ENCODE assay signal across 10 mouse cellular contexts in genomic region chr3:27338437-27338836, GRCm38 (mm10). TPM values are rescaled to one million over a fixed set of nuclear protein-coding genes. Genes with fewer than 3 reads are reported as not detected.
A peak's percentile ranks its signal among the peaks of the same experiment; 100 is the strongest.
DNase-seq lines count a peak whose midpoint lies in the region; ATAC-seq lines count a peak whose summit lies in the region.
"Had no signal": no experiment of that assay in that cellular context is flagged by ENCODE, and none has a peak within 500 bp of the region (broad histone marks: within the 10 kb centered on the region; RNA-seq: fewer than 3 reads in every experiment).

No protein-coding gene starts in this region.

- no peaks in the 10 kb centered on the region for H3K36me3 ChIP-seq in splenic B cell, adult 2 months (ENCODE audit: control insufficient read depth, insufficient read depth, low read length, poor library complexity, severe bottlenecking)
- H3K36me3 ChIP-seq: lung, embryonic 15.5 days had no signal

- ATAC-seq in CD4-positive, CD25-positive, alpha-beta regulatory T cell, adult 4 months: peak; percentile 89

- peak; percentile 13 to 29 for DNase-seq in left cerebral cortex, adult 18-20 months (ENCODE audit: low spot score in 2 of 2)
- DNase-seq in left cerebral cortex, adult 8-10 months (ENCODE audit: low spot score in 2 of 2): no peak
- DNase-seq in Muller cell, postnatal 12 days (ENCODE audit: inconsistent ontology term): peak; percentile 61
- DNase-seq in fibroblast of lung, adult 2 months (ENCODE audit: low read depth): peak; percentile 57
- DNase-seq in layer of hippocampus, adult 9-10 months (ENCODE audit: low spot score): peak; percentile 24
- DNase-seq in splenic B cell, adult 2 months (ENCODE audit: low read depth, low spot score): peak; percentile 22
- DNase-seq in cerebellum, adult 11 months: no peak

- no peaks in the 10 kb centered on the region for H3K27me3 ChIP-seq in splenic B cell, adult 2 months (ENCODE audit: control insufficient read depth, insufficient read depth, low read length, poor library complexity, severe bottlenecking)
- H3K27me3 ChIP-seq: lung, embryonic 15.5 days had no signal

RNA-seq across cellular contexts. Expression of gene Tnfsf10, which starts 21.6 kb away (rescaled TPM):
- total RNA-seq in left cerebral cortex, adult 18-20 months (2021): 1 to 10 TPM in 1 of 2 experiments, under 1 TPM in 1; 1.00 to 2.2 TPM
- 1 to 10 TPM; 1.6 to 4.4 (median 1.6) TPM for total RNA-seq in left cerebral cortex, adult 8-10 months (2022)
- polyA plus RNA-seq in CD4-positive, CD25-positive, alpha-beta regulatory T cell, adult 4 months (2017; shearing (Covaris generic)): 10 to 100 TPM; 18.8 to 20.0 TPM
- polyA plus RNA-seq: erythroblast, embryonic 14.5 days had no signal

RNA-seq across cellular contexts. Expression of gene Ghsr, which starts 32.7 kb away (rescaled TPM):
- total RNA-seq in left cerebral cortex, adult 18-20 months (2021): under 1 TPM; 0.12 to 0.14 TPM
- under 1 TPM in 2 of 4 experiments, not detected in 2; 0.16 to 0.24 TPM for total RNA-seq in left cerebral cortex, adult 8-10 months (2022)
- not detected for polyA plus RNA-seq in CD4-positive, CD25-positive, alpha-beta regulatory T cell, adult 4 months (2017; shearing (Covaris generic))
- polyA plus RNA-seq: lung, embryonic 15.5 days had no signal

Comparison
In these comparisons a context has a peak if more than half of its experiments do, and no peak if none do; other contexts are left out.
1. DNase-seq: peak in left cerebral cortex, adult 18-20 months (2 of 2), Muller cell, postnatal 12 days (single experiment), fibroblast of lung, adult 2 months (single experiment), layer of hippocampus, adult 9-10 months (single experiment) and splenic B cell, adult 2 months (single experiment); none in left cerebral cortex, adult 8-10 months (0 of 2) and cerebellum, adult 11 months (single experiment).